Mouse (Mus musculus) liver, embryonic 16.5 days (tissue): ENCODE data around the gene Aip. TPM values are rescaled to one million over a fixed set of nuclear protein-coding genes. Genes with fewer than 3 reads are reported as not detected.

Source experiments
- ATAC-seq: fragments of 200-750 bp; cut with Nextera tagmentation; 2 replicates; pipeline ENCODE4 v1.8.0; 2017; ENCODE audit warnings: low read depth, mild to moderate bottlenecking, moderate number of reproducible peaks, moderate library complexity
- H3K27ac ChIP-seq: fragments of 300-500 bp; sonication (generic); 2 replicates; pipeline ENCODE4 v1.5.1; 2014; ENCODE audit warnings: mild to moderate bottlenecking, low read length
- H3K27me3 ChIP-seq: fragments of 300-500 bp; sonication (generic); 2 replicates; pipeline ENCODE4 v1.6.1; 2014; ENCODE audit warnings: low read depth, low read length, mixed read lengths; ENCODE audit not compliant: control insufficient read depth, insufficient read depth
- H3K36me3 ChIP-seq: fragments of 300-500 bp; sonication (generic); 2 replicates; pipeline ENCODE4 v1.6.1; 2014; ENCODE audit warnings: mild to moderate bottlenecking; ENCODE audit not compliant: control insufficient read depth, insufficient read depth
- H3K4me1 ChIP-seq: fragments of 300-500 bp; sonication (generic); 2 replicates; pipeline ENCODE4 v1.6.1; 2014; ENCODE audit warnings: low read depth, low read length, mixed read lengths; ENCODE audit not compliant: control insufficient read depth
- H3K4me2 ChIP-seq: fragments of 300-500 bp; sonication (generic); 2 replicates; pipeline ENCODE4 v1.6.1; 2014; ENCODE audit warnings: low read depth, low read length, mixed read lengths
- H3K4me3 ChIP-seq: fragments of 300-500 bp; sonication (generic); 2 replicates; pipeline ENCODE4 v1.5.1; 2014; ENCODE audit warnings: low read depth, mild to moderate bottlenecking, low read length
- H3K9ac ChIP-seq: fragments of 300-500 bp; sonication (generic); 2 replicates; pipeline ENCODE4 v1.6.1; 2014; ENCODE audit warnings: low read depth, low read length
- H3K9me3 ChIP-seq: fragments of 300-500 bp; sonication (generic); replicated peaks from 2 replicates; pipeline ENCODE4 v1.6.1; 2016; ENCODE audit warnings: low read length; ENCODE audit not compliant: control insufficient read depth
- WGBS: fragments of 180-500 bp; shearing (Covaris S2); extraction: QIAGEN DNeasy Blood & Tissue Kit; methylation state at CpG from one replicate; pipeline ENCODE4 v1.1.7; 2014; ENCODE audit not compliant: insufficient replicate concordance; 5-methylcytosine and 5-hydroxymethylcytosine counted together
- polyA plus RNA-seq: library from polyadenylated mRNA; unstranded; fragments of >200 nt; fragmentation: Nextera tagmentation; extraction: Ambion mirVana; gene quantifications from 2 replicates; pipeline ENCODE4 v1.2.1, GENCODE M21; 2015

Gene Aip
- polyA plus RNA-seq, 1 experiment from 2014 or later, result 32.4 TPM

GRCm38 (mm10) chr19:4112063-4112960, 13.3 kb downstream of the Aip start:
- ATAC-seq, result no peak
- Histone ChIP-seq H3K9ac (no peak overlapping the region), H3K27ac (no peak overlapping the region), H3K4me2 (no peak overlapping the region), H3K27me3 (no peaks in the 10 kb centered on the region), H3K4me3 (no peak overlapping the region), H3K4me1 (peaks cover 19% of the 10 kb centered on the region), H3K9me3 (no peaks in the 10 kb centered on the region), H3K36me3 (peaks cover 11% of the 10 kb centered on the region)
- 84% methylated on average over 26 of the region's 26 CpGs for WGBS

GRCm38 (mm10) chr19:4108535-4108934, 17.1 kb downstream of the Aip start:
- 73% methylated on average over 9 of the region's 9 CpGs for WGBS
- no peak overlapping the region for H3K9ac ChIP-seq
- H3K27me3 ChIP-seq, result no peaks in the 10 kb centered on the region
- H3K27ac ChIP-seq, result no peak overlapping the region
- no peaks in the 10 kb centered on the region for H3K36me3 ChIP-seq
- H3K4me1 ChIP-seq, result peaks cover 9% of the 10 kb centered on the region
- no peak overlapping the region for H3K4me3 ChIP-seq
- H3K4me2 ChIP-seq, result no peak overlapping the region
- H3K9me3 ChIP-seq, result no peaks in the 10 kb centered on the region
- ATAC-seq, result no peak

GRCm38 (mm10) chr19:4106654-4107053, 19.0 kb downstream of the Aip start:
- Histone ChIP-seq H3K27me3 (peaks cover 6% of the 10 kb centered on the region), H3K4me1 (no peaks in the 10 kb centered on the region), H3K9ac (no peak overlapping the region), H3K4me3 (no peak overlapping the region), H3K4me2 (no peak overlapping the region), H3K27ac (no peak overlapping the region), H3K9me3 (no peaks in the 10 kb centered on the region), H3K36me3 (no peaks in the 10 kb centered on the region)
- WGBS, result 80% methylated on average over 14 of the region's 14 CpGs
- ATAC-seq, result no peak

GRCm38 (mm10) chr19:4104675-4105194, 20.9 kb downstream of the Aip start:
- Histone ChIP-seq H3K4me2 (no peak overlapping the region), H3K36me3 (no peaks in the 10 kb centered on the region), H3K9ac (no peak overlapping the region), H3K4me1 (peaks cover 14% of the 10 kb centered on the region), H3K4me3 (no peak overlapping the region), H3K9me3 (no peaks in the 10 kb centered on the region), H3K27me3 (peaks cover 24% of the 10 kb centered on the region), H3K27ac (no peak overlapping the region)
- 81% methylated on average over 16 of the region's 16 CpGs for WGBS
- ATAC-seq, result no peak

GRCm38 (mm10) chr19:4103792-4104191, 21.9 kb downstream of the Aip start:
- no peak overlapping the region for H3K27ac ChIP-seq
- H3K4me2 ChIP-seq, result no peak overlapping the region
- peaks cover 23% of the 10 kb centered on the region for H3K4me1 ChIP-seq
- 70% methylated on average over 3 of the region's 3 CpGs for WGBS
- H3K36me3 ChIP-seq, result no peaks in the 10 kb centered on the region
- ATAC-seq, result no peak
- no peak overlapping the region for H3K9ac ChIP-seq
- peaks cover 24% of the 10 kb centered on the region for H3K27me3 ChIP-seq
- H3K9me3 ChIP-seq, result no peaks in the 10 kb centered on the region
- H3K4me3 ChIP-seq, result no peak overlapping the region

- Histone ChIP-seq H3K9ac (no peak overlapping the region), H3K4me3 (no peak overlapping the region), H3K27ac (no peak overlapping the region), H3K4me1 (peaks cover 28% of the 10 kb centered on the region), H3K27me3 (peaks cover 24% of the 10 kb centered on the region), H3K9me3 (no peaks in the 10 kb centered on the region), H3K36me3 (no peaks in the 10 kb centered on the region), H3K4me2 (no peak overlapping the region)
- 87% methylated on average over 18 of the region's 18 CpGs for WGBS
- no peak for ATAC-seq
These were observed 22.4 kb downstream of the Aip start for GRCm38 (mm10) chr19:4103294-4103693.

GRCm38 (mm10) chr19:4102626-4103025, 23.0 kb downstream of the Aip start:
- Histone ChIP-seq H3K9ac (no peak overlapping the region), H3K27ac (no peak overlapping the region), H3K4me3 (no peak overlapping the region), H3K27me3 (peaks cover 24% of the 10 kb centered on the region), H3K9me3 (no peaks in the 10 kb centered on the region), H3K4me2 (no peak overlapping the region), H3K4me1 (peaks cover 35% of the 10 kb centered on the region), H3K36me3 (no peaks in the 10 kb centered on the region)
- ATAC-seq, result no peak
- WGBS, result 82% methylated on average over 12 of the region's 12 CpGs

GRCm38 (mm10) chr19:4102049-4102448, 23.6 kb downstream of the Aip start:
- H3K36me3 ChIP-seq, result no peaks in the 10 kb centered on the region
- ATAC-seq, result no peak
- peaks cover 24% of the 10 kb centered on the region for H3K27me3 ChIP-seq
- no peak overlapping the region for H3K27ac ChIP-seq
- H3K4me1 ChIP-seq, result peaks cover 36% of the 10 kb centered on the region
- no peak overlapping the region for H3K4me3 ChIP-seq
- WGBS, result 69% methylated on average over 2 of the region's 2 CpGs
- no peak overlapping the region for H3K9ac ChIP-seq
- no peak overlapping the region for H3K4me2 ChIP-seq
- no peaks in the 10 kb centered on the region for H3K9me3 ChIP-seq

GRCm38 (mm10) chr19:4101466-4101865, 24.2 kb downstream of the Aip start:
- ATAC-seq, result no peak
- peaks cover 39% of the 10 kb centered on the region for H3K4me1 ChIP-seq
- WGBS, result 78% methylated on average over 6 of the region's 6 CpGs
- no peaks in the 10 kb centered on the region for H3K9me3 ChIP-seq
- H3K36me3 ChIP-seq, result no peaks in the 10 kb centered on the region
- H3K4me3 ChIP-seq, result no peak overlapping the region
- H3K27me3 ChIP-seq, result peaks cover 24% of the 10 kb centered on the region
- no peak overlapping the region for H3K27ac ChIP-seq
- H3K9ac ChIP-seq, result no peak overlapping the region
- no peak overlapping the region for H3K4me2 ChIP-seq
